Mouse (Mus musculus): ENCODE data around the gene Foxd4. TPM values are rescaled to one million over a fixed set of nuclear protein-coding genes. Genes with fewer than 3 reads are reported as not detected.
"Not testable (repeated sequence)": the region's sequence is repeated elsewhere in the genome, so short reads cannot be mapped to it uniquely, and the experiment has no call there.

Foxd4 gene
- polyA plus RNA-seq, 1 experiment from 2014 or later, result 0.21 TPM

- 72% methylated on average over 21 of the region's 26 CpGs for WGBS (ENCODE audit: insufficient replicate concordance)
- H3K27ac ChIP-seq (ENCODE audit: low read depth); H3K36me3 ChIP-seq (replicated peaks; ENCODE audit: insufficient read depth, low read length); H3K27me3 ChIP-seq (ENCODE audit: insufficient read depth, low read length); H3K9ac ChIP-seq (replicated peaks); H3K4me3 ChIP-seq (ENCODE audit: low read depth, low read length); H3K4me2 ChIP-seq (ENCODE audit: low read depth, low read length); ATAC-seq; H3K9me3 ChIP-seq (ENCODE audit: low read length); H3K4me1 ChIP-seq (ENCODE audit: insufficient read depth); DNase-seq: not testable (repeated sequence)
- TF ChIP-seq EP300 (IDR thresholded peaks at IDR 0.05; ENCODE audit: low read depth), result 0 out of 2 replicates have a peak, but pooled peaks have one; percentile 22
Measured at GRCm38 (mm10) chr19:24875129-24875870, 25.7 kb downstream of the Foxd4 start, which contains the start of gene Gm10053. TSS of gene Gm10053 (plus strand) at chr19:24875686.

DNA sequence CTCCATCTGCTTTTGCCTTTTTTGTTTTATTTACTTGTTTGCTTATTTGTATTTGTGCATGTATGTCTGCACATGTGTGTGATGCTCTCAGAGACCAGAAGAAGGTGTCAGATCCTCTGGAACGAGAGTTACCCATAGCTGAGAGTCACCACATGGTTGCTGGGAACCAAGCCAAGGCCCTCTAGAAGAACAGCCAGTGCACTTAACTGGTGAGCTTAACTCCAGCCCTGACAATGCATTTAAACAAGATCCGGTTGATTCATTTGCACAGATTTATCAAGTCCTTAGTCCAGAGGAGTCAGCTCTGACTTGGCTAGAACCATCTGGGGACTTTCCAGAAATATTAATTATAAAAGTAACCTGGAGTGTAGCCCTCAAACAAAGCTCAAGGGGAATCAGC, 27.1 kb downstream of the Foxd4 start:
- no peak for DNase-seq
- Histone ChIP-seq H3K4me1 (ENCODE audit: insufficient read depth) (no peaks in the 10 kb centered on the region), H3K9me3 (ENCODE audit: low read length) (no peaks in the 10 kb centered on the region), H3K36me3 (replicated peaks; ENCODE audit: insufficient read depth, low read length) (no peaks in the 10 kb centered on the region), H3K4me2 (ENCODE audit: low read depth, low read length) (no peak overlapping the region), H3K27ac (ENCODE audit: low read depth) (no peak overlapping the region), H3K9ac (replicated peaks) (no peak overlapping the region), H3K27me3 (ENCODE audit: insufficient read depth, low read length) (no peaks in the 10 kb centered on the region), H3K4me3 (ENCODE audit: low read depth, low read length) (no peak overlapping the region)
- WGBS (ENCODE audit: insufficient replicate concordance), result 52% methylated on average over 2 of the region's 2 CpGs
- TF ChIP-seq EP300 (IDR thresholded peaks at IDR 0.05; ENCODE audit: low read depth), result no peak
- no peak for TF ChIP-seq CTCF (IDR thresholded peaks at IDR 0.05; ENCODE audit: low read depth)
- ATAC-seq, result no peak

- ATAC-seq, result no peak
- H3K4me2 ChIP-seq (ENCODE audit: low read depth, low read length), result no peak overlapping the region
Measured at GRCm38 (mm10) chr19:24871037-24871635, 29.9 kb downstream of the Foxd4 start.

GRCm38 (mm10) chr19:24865436-24865835, 35.6 kb downstream of the Foxd4 start:
- 73% methylated on average over 9 of the region's 9 CpGs for WGBS (ENCODE audit: insufficient replicate concordance)
- no peak overlapping the region for H3K9ac ChIP-seq (replicated peaks)
- ATAC-seq, result no peak

More at GRCm38 (mm10) chr19:24871037-24871635, 29.9 kb downstream of the Foxd4 start:
- H3K27ac ChIP-seq (ENCODE audit: low read depth), result no peak overlapping the region
- H3K9me3 ChIP-seq (ENCODE audit: low read length), result no peaks in the 10 kb centered on the region
- peak; percentile 82 for DNase-seq
- no peak overlapping the region for H3K4me3 ChIP-seq (ENCODE audit: low read depth, low read length)
- no peaks in the 10 kb centered on the region for H3K4me1 ChIP-seq (ENCODE audit: insufficient read depth)
- TF ChIP-seq EP300 (IDR thresholded peaks at IDR 0.05; ENCODE audit: low read depth) (no peak), CTCF (IDR thresholded peaks at IDR 0.05; ENCODE audit: low read depth) (peak; percentile 96)
- no peak overlapping the region for H3K9ac ChIP-seq (replicated peaks)
- WGBS (ENCODE audit: insufficient replicate concordance), result 21% methylated on average over 18 of the region's 18 CpGs
- H3K27me3 ChIP-seq (ENCODE audit: insufficient read depth, low read length), result no peaks in the 10 kb centered on the region
- no peaks in the 10 kb centered on the region for H3K36me3 ChIP-seq (replicated peaks; ENCODE audit: insufficient read depth, low read length)

GRCm38 (mm10) chr19:24861612-24862451, 39.2 kb downstream of the Foxd4 start, which contains the start of gene Pgm5:
TSS of gene Pgm5 (minus strand) at chr19:24861855.
- H3K9ac ChIP-seq (replicated peaks), result no peak within 1 kb of the TSS
- 3% methylated on average over 30 of the region's 39 CpGs for WGBS (ENCODE audit: insufficient replicate concordance)
- DNase-seq, result no peak

More at GRCm38 (mm10) chr19:24865436-24865835, 35.6 kb downstream of the Foxd4 start:
- peaks cover 5% of the 10 kb centered on the region for H3K4me1 ChIP-seq (ENCODE audit: insufficient read depth)
- no peak overlapping the region for H3K27ac ChIP-seq (ENCODE audit: low read depth)
- no peak for DNase-seq
- peaks cover 19% of the 10 kb centered on the region for H3K27me3 ChIP-seq (ENCODE audit: insufficient read depth, low read length)
- TF ChIP-seq EP300 (IDR thresholded peaks at IDR 0.05; ENCODE audit: low read depth) (no peak), CTCF (IDR thresholded peaks at IDR 0.05; ENCODE audit: low read depth) (no peak)
- no peak overlapping the region for H3K4me3 ChIP-seq (ENCODE audit: low read depth, low read length)
- H3K4me2 ChIP-seq (ENCODE audit: low read depth, low read length), result no peak overlapping the region
- no peaks in the 10 kb centered on the region for H3K9me3 ChIP-seq (ENCODE audit: low read length)
- H3K36me3 ChIP-seq (replicated peaks; ENCODE audit: insufficient read depth, low read length), result no peaks in the 10 kb centered on the region

GRCm38 (mm10) chr19:24861276-24861611, 39.8 kb downstream of the Foxd4 start:
- Histone ChIP-seq H3K4me3 (ENCODE audit: low read depth, low read length) (peak overlapping the region; percentile 33), H3K36me3 (replicated peaks; ENCODE audit: insufficient read depth, low read length) (no peaks in the 10 kb centered on the region), H3K27me3 (ENCODE audit: insufficient read depth, low read length) (peaks cover 22% of the 10 kb centered on the region), H3K4me2 (ENCODE audit: low read depth, low read length) (peak overlapping the region; percentile 63), H3K27ac (ENCODE audit: low read depth) (no peak overlapping the region), H3K4me1 (ENCODE audit: insufficient read depth) (peaks cover 5% of the 10 kb centered on the region), H3K9me3 (ENCODE audit: low read length) (no peaks in the 10 kb centered on the region), H3K9ac (replicated peaks) (no peak overlapping the region)
- no peak for DNase-seq
- ATAC-seq, result no peak
- TF ChIP-seq CTCF (IDR thresholded peaks at IDR 0.05; ENCODE audit: low read depth), result no peak
- TF ChIP-seq EP300 (IDR thresholded peaks at IDR 0.05; ENCODE audit: low read depth), result no peak
- WGBS (ENCODE audit: insufficient replicate concordance), result 21% methylated on average over 13 of the region's 13 CpGs

More at GRCm38 (mm10) chr19:24861612-24862451, 39.2 kb downstream of the Foxd4 start, which contains the start of gene Pgm5:
- peak within 1 kb of the TSS; percentile 33 for H3K4me3 ChIP-seq (ENCODE audit: low read depth, low read length)
- H3K27me3 ChIP-seq (ENCODE audit: insufficient read depth, low read length), result peaks cover 22% of the 10 kb centered on the region
- H3K36me3 ChIP-seq (replicated peaks; ENCODE audit: insufficient read depth, low read length), result no peaks in the 10 kb centered on the region
- no peaks in the 10 kb centered on the region for H3K9me3 ChIP-seq (ENCODE audit: low read length)
- no peak for TF ChIP-seq CTCF (IDR thresholded peaks at IDR 0.05; ENCODE audit: low read depth)
- TF ChIP-seq EP300 (IDR thresholded peaks at IDR 0.05; ENCODE audit: low read depth), result no peak
- H3K4me1 ChIP-seq (ENCODE audit: insufficient read depth), result peaks cover 5% of the 10 kb centered on the region
- H3K27ac ChIP-seq (ENCODE audit: low read depth), result no peak within 1 kb of the TSS
- ATAC-seq, result no peak
- peak within 1 kb of the TSS; percentile 63 for H3K4me2 ChIP-seq (ENCODE audit: low read depth, low read length)

Measured in liver, postnatal 0 days (tissue).